Mouse (Mus musculus) CH12.LX (cell line): ENCODE results near the gene Ppox.

Source experiments
- CTCF ChIP-seq, 2 experiments: IDR thresholded peaks in 1 of 2; conservative IDR thresholded peaks in 1 of 2; 2 replicates each; pipeline ENCODE4 v1.5.1; 2011 to 2012; ENCODE audit warnings: low read depth in 2 of 2, low read length in 2 of 2, improper control_type of control experiment in 1 of 2, inconsistent platforms in 1 of 2, mild to moderate bottlenecking in 1 of 2, moderate library complexity in 1 of 2
- KAT2A ChIP-seq: IDR thresholded peaks from 2 replicates; pipeline ENCODE4 v1.6.1; 2012; ENCODE audit warnings: low read length, improper control_type of control experiment, inconsistent platforms; ENCODE audit not compliant: insufficient replicate concordance
- NELFE ChIP-seq: IDR thresholded peaks from 2 replicates; pipeline ENCODE4 v1.6.1; 2011; ENCODE audit warnings: low read depth, low read length, improper control_type of control experiment
- TCF12 ChIP-seq: IDR thresholded peaks from 2 replicates; pipeline ENCODE4 v1.6.1; 2014; ENCODE audit warnings: low read depth, mild to moderate bottlenecking, inconsistent platforms, low read length, improper control_type of control experiment
- ZMIZ1 ChIP-seq: IDR thresholded peaks from 2 replicates; pipeline ENCODE4 v1.6.1; 2012; ENCODE audit warnings: low read depth, mild to moderate bottlenecking, inconsistent platforms, low read length, improper control_type of control experiment

GRCm38 (mm10) chr1:171271196-171271595 lies 9.8 kb downstream of the Ppox start:
- TF ChIP-seq NELFE (no peak), KAT2A (no peak), ZMIZ1 (no peak), TCF12 (no peak), CTCF (conservative IDR thresholded peaks at IDR 0.05 in 1 of 2, IDR thresholded peaks at IDR 0.05 in 1 of 2; ENCODE audit: low read depth in 2 of 2, low read length in 2 of 2) (no peak)
